Mouse (Mus musculus): Measurements from ENCODE around the gene Mllt6. TPM values are rescaled to one million over a fixed set of nuclear protein-coding genes. Genes with fewer than 3 reads are reported as not detected.
"Not testable (repeated sequence)": the region's sequence is repeated elsewhere in the genome, so short reads cannot be mapped to it uniquely, and the experiment has no call there.

The Mllt6 gene
- total and polyA plus RNA-seq, 3 experiments: 17.2 to 17.6 TPM; not detected in 1

DNA sequence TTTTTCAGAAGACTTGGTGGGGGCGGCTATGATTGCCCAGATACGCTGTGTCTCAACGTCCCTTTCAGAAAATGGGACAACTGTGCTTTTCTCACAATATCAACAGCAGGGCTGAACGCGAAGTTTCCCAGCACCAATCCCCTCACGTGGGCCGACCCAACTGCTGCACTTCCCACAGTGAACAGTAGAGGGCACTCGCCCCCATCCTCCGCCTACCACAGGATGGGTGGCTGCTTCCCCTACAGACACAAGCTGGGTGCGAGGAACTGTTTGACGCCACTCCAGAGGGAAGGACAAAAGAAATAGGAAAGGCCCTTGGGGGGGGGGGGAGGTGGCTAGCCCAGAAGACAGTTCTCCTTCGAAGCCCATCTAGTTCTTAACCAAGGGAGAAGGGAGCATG is 31.3 kb upstream of the Mllt6 start (continued):
- TF ChIP-seq ELF1 (IDR thresholded peaks at IDR 0.05; ENCODE audit: low read depth, low read length): no peak; the same call in 1 of the 2 replicates

DNA sequence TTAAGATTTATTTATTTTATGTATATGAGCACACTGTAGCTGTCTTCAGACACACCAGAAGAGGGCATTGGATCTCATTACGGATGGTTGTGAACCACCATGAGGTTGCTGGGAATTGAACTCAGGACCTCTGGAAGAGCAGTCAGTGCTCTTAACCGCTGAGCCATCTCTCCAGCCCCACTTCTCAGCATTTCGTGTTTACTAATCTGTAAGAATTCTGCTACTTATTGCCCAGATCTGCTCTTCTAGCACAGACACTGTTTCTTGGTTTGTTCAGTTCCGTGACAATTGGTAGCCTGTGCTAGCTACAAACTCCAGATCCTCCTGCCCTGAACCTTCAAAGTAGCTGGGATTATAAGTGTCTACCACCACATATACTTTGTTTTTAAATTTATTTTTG is 30.8 kb upstream of the Mllt6 start:
- H3K36me3 ChIP-seq (ENCODE audit: control insufficient read depth in 1 of 2, insufficient read depth in 2 of 2, low read length in 2 of 2); H3K9ac ChIP-seq (ENCODE audit: control insufficient read depth, low read depth, low read length, poor library complexity, severe bottlenecking); H3K9me3 ChIP-seq (replicated peaks; ENCODE audit: insufficient read depth, low read length); H3K79me2 ChIP-seq (ENCODE audit: control insufficient read depth, insufficient read depth, low read length, poor library complexity); DNase-seq (ENCODE audit: low read depth, low spot score); H3K27ac ChIP-seq (ENCODE audit: control insufficient read depth, low read depth, low read length); H3K4me1 ChIP-seq (ENCODE audit: control insufficient read depth in 1 of 2, insufficient read depth in 2 of 2, low read length in 2 of 2); H3K4me3 ChIP-seq (ENCODE audit: control insufficient read depth in 1 of 2, insufficient read depth in 1 of 2, low read depth in 2 of 2, low read length in 2 of 2); H3K27me3 ChIP-seq (ENCODE audit: control insufficient read depth in 1 of 2, insufficient read depth in 2 of 2, low read length in 2 of 2): not testable (repeated sequence)
- TF ChIP-seq TBP (IDR thresholded peaks at IDR 0.05; ENCODE audit: low read depth, low read length): peak; percentile 71

DNA sequence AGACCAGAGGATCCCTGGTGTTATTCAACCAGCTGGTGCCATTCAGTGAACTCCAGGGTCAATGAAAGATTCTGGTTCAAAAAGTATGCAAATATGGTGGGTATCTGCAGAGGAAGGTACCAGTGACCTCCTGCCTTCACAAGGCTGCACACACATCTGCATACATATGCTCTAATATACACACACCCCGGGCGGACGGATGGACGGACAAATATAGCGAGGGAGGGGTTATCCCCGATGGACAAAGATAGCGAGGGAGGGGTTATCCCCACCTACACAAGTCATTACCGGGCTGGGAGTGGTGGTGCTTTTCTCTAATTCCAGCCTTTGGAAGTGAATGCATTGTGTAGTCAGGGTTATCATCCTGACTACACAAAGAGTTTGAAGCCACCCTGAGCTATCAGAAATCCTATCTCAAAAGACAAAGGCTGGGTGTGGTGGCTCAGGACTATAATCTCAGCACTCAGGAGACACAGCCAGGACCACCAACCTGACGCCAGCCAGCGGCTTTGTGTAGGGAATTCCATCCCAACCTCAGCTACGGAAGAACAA is 27.7 kb upstream of the Mllt6 start:
- peaks cover 0 to 3% of the 10 kb centered on the region in 2 experiments; a peak in 1 of 4 replicates for H3K4me1 ChIP-seq (ENCODE audit: control insufficient read depth in 1 of 2, insufficient read depth in 2 of 2, low read length in 2 of 2)
- no peak overlapping the region for H3K9ac ChIP-seq (ENCODE audit: control insufficient read depth, low read depth, low read length, poor library complexity, severe bottlenecking)
- H3K27me3 ChIP-seq (ENCODE audit: control insufficient read depth in 1 of 2, insufficient read depth in 2 of 2, low read length in 2 of 2): peaks cover 3 to 6% of the 10 kb centered on the region in 2 experiments
- no peak overlapping the region for H3K27ac ChIP-seq (ENCODE audit: control insufficient read depth, low read depth, low read length)
- H3K79me2 ChIP-seq (ENCODE audit: control insufficient read depth, insufficient read depth, low read length, poor library complexity): no peaks in the 10 kb centered on the region
- no peak for TF ChIP-seq GABPA (IDR thresholded peaks at IDR 0.05; ENCODE audit: low read depth, low read length)
- no peak for TF ChIP-seq SMC3 (IDR thresholded peaks at IDR 0.05; ENCODE audit: low read depth, low read length)
- no peak for TF ChIP-seq SIN3A (IDR thresholded peaks at IDR 0.05; ENCODE audit: low read length)
- no peak for TF ChIP-seq MYB (IDR thresholded peaks at IDR 0.05; ENCODE audit: low read depth, low read length)
- no peak for TF ChIP-seq CTCF (IDR thresholded peaks at IDR 0.05 in 2 of 3, conservative IDR thresholded peaks at IDR 0.05 in 1 of 3; ENCODE audit: control insufficient read depth in 1 of 3, insufficient read depth in 1 of 3, low read depth in 2 of 3, low read length in 3 of 3, poor library complexity in 1 of 3, severe bottlenecking in 1 of 3)
- TF ChIP-seq ZNF384 (IDR thresholded peaks at IDR 0.05; ENCODE audit: low read depth, low read length): no peak
- TF ChIP-seq ZKSCAN1 (IDR thresholded peaks at IDR 0.05; ENCODE audit: low read depth, low read length): no peak
- no peak for TF ChIP-seq MAFK (IDR thresholded peaks at IDR 0.05; ENCODE audit: borderline replicate concordance, low read depth, low read length)
- TF ChIP-seq HCFC1 (IDR thresholded peaks at IDR 0.05; ENCODE audit: low read depth, low read length): no peak
- TF ChIP-seq CHD1 (IDR thresholded peaks at IDR 0.05; ENCODE audit: low read depth, low read length): no peak
- no peak for TF ChIP-seq MYC (IDR thresholded peaks at IDR 0.05; ENCODE audit: low read depth, low read length)
- no peak for TF ChIP-seq CHD2 (IDR thresholded peaks at IDR 0.05; ENCODE audit: low read length)
- H3K9me3 ChIP-seq (replicated peaks; ENCODE audit: insufficient read depth, low read length): no peaks in the 10 kb centered on the region
- no peak overlapping the region for H3K4me3 ChIP-seq (ENCODE audit: control insufficient read depth in 1 of 2, insufficient read depth in 1 of 2, low read depth in 2 of 2, low read length in 2 of 2)
- no peak for DNase-seq (ENCODE audit: low read depth, low spot score)
- 0 out of 4 replicates have a peak, but pooled peaks cover 0 to 2% of the 10 kb centered on the region in 2 experiments for H3K36me3 ChIP-seq (ENCODE audit: control insufficient read depth in 1 of 2, insufficient read depth in 2 of 2, low read length in 2 of 2)

All from MEL (cell line).